Mouse (Mus musculus): ENCODE measurements at regions not wholly inside any gene's neighbourhood (a gene's known extent, or its start where the extent isn't known, plus 50 kb on each side); places are given as distances from the start of the nearest gene placed in this dataset.

DNA sequence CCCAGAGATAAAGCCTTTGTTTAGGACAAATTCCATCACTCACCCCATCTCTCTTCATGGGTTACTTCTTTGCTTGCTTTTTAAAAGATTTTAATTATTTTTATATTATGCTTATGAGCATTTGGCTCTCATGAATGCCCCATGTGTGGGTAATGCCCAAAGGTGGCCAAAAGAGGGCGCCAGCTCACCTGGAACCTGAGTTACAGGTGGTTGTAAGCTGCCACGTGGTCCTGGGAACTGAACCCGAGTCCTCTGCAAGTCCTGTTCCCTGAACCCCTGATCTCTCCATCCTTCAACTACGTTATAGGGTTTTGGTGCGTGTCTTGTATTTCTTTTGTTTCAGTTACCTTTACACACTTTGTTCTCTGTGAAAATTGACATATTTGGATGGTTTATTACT, 460.2 kb downstream of the Rps24 start:
- no peak for DNase-seq (ENCODE audit: low spot score)

DNA sequence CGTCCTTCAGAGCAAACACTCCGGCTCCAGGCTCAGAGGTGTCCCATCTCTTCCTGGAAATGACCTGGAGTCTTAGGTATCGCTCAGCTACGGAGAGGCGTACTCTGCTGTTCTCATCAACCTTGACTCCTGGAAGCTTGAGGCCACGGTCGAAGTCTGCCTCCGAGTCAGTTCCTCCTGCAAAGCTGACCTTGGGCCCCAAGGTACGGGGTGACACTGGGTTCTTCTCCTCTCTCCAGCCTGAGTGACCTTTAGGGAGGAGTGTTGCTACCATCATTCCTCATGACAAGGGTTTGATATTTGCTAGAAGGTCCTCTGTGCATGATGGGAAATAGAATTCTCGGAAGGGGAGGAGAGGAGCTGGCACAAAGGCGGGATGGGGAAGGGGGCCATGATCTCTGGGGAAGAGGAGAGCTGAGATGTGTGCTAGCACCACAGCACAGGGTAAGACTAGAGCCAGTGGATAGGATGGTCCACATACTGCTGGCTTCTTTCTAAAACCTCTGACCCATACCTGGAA, 469.0 kb downstream of the Rps24 start:
- no peak for DNase-seq (ENCODE audit: low spot score)

GRCm38 (mm10) chr14:24956528-24957210, 469.7 kb downstream of the Rps24 start:
- DNase-seq (ENCODE audit: low spot score), result no peak

DNA sequence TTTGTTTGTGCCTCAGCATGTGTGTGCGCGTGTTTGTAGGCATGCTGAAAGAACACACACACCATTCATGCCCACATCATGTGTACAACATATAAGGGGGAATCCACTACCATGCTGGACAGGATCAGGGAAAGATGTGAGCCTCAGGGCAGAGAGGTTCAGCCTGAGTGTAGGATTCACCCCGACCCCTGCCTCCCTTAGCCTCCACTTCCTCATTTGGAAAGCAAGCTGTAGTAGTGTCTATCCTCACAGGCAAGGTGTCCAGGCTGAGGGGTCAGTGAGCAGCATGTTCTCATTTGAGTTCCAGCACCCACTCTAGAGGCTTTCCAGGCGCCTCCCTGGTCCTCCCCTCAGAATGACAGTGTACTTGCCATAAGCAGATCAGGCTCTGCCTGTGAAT, 470.5 kb downstream of the Rps24 start:
- no peak for DNase-seq (ENCODE audit: low spot score)

DNA sequence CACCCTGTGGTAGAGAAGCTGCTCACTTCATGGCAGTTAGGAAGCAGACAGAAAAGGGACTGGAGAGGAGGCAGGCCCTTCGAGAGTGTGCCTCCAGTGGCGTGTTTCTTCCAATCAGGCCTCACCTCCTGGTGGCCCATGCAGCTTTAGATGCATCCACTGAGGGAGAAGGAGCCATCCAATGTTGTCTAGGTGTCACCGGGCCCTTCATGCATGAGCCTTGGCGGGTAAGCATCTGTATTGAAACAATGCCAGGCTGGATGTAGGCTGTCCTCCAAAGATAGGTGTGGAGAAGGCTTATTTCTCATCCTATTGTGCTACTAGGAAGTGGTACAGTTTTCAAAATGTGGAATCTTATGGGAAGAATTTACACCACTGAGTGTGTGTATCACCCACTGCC, 471.9 kb downstream of the Rps24 start:
- DNase-seq (ENCODE audit: low spot score), result no peak

GRCm38 (mm10) chr14:24959401-24959800, 472.5 kb downstream of the Rps24 start:
- no peak for DNase-seq (ENCODE audit: low spot score)

DNA sequence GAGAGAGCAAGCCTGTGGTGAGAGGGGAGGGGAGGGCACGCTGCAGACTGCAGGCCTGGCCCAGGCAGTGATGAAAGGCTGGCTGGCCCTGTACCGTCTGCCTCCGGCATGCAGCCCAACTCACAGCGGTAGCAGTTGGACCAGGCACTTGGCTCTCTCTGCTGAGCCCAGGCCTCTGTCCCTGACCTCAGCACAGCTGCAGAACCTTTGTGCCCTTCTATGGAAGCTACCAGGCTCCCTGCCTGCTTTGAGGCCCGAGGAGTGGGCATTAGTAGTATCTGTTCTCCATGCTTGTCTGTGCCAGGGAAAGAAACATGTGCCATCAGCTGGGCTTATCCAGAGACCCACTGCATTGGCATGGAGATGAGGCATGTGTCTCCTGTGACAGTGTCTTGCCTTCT, 473.2 kb downstream of the Rps24 start:
- DNase-seq (ENCODE audit: low spot score), result no peak

- DNase-seq (ENCODE audit: low spot score), result no peak
Observed at GRCm38 (mm10) chr14:24960875-24961274, 473.9 kb downstream of the Rps24 start.

- DNase-seq (ENCODE audit: low spot score), result no peak
Observed at GRCm38 (mm10) chr14:24961721-24962120, 474.8 kb downstream of the Rps24 start.

DNA sequence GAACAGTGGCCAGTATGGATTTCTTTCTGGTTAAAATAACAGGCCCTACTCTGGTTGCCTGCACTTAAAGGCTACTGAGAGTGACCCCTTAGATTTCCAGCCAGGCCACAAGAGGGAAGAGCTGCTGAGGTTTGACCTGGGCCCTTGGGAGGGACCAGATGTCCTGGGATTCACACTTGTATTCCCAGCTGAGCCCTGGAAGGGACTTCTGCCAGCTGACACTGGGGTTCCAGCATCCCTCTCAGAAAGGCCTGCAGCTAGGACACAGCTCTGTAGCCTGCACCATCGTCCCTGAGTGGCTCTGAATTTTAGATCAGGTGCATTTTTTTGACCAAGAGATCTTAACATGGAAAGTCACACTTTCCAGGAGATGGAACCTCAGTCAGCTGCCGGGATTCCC, 482.7 kb downstream of the Rps24 start:
- no peak for DNase-seq (ENCODE audit: low spot score)

- no peak for DNase-seq (ENCODE audit: low spot score)
Observed at GRCm38 (mm10) chr14:24972357-24972756, 485.4 kb downstream of the Rps24 start.

DNA sequence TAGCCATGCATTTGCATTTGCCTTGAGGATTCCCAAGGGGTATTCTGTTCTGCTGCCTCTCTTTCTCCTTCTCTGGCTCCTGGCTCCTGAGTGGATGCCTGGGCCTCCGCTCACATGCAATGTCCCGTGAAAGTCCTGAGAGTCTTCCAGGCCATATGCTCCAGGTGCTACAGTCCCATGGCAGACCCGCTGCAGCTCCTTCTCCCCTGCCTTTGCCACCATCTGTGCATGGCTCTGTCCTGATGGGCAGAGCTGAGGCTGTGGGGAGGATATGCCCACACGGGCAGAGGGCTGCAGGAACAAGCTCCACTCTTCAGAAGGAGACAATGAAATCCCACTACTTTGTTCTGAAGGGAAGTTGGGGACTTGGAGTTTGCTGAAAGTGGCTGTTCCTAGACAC, 485.9 kb upstream of the Zmiz1 start:
- no peak for DNase-seq (ENCODE audit: low spot score)

DNA sequence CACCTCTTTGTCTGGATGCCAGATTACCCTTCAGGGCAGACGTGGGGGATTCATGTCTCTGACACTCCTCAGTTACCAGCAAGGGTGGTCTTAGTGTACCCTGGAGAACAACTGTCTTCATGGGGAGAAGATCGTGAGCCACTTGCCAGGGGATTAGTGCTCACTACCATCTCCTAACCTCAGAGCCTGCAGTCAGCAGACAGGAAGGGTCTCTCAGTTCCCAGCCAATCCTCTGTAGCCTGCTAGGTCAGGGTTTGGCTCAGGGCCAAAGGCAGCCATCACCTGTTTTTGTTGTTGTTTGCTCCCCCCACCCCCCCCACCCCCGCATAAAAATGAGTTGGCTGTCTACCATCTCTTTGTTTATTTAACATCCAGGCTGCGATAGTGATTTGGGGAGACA, 485.4 kb upstream of the Zmiz1 start:
- DNase-seq (ENCODE audit: low spot score), result no peak

GRCm38 (mm10) chr14:24982489-24982888, 476.5 kb upstream of the Zmiz1 start:
- DNase-seq (ENCODE audit: low spot score), result no peak

GRCm38 (mm10) chr14:24983279-24983678, 475.7 kb upstream of the Zmiz1 start:
- peak; percentile 22 for DNase-seq (ENCODE audit: low spot score)

DNA sequence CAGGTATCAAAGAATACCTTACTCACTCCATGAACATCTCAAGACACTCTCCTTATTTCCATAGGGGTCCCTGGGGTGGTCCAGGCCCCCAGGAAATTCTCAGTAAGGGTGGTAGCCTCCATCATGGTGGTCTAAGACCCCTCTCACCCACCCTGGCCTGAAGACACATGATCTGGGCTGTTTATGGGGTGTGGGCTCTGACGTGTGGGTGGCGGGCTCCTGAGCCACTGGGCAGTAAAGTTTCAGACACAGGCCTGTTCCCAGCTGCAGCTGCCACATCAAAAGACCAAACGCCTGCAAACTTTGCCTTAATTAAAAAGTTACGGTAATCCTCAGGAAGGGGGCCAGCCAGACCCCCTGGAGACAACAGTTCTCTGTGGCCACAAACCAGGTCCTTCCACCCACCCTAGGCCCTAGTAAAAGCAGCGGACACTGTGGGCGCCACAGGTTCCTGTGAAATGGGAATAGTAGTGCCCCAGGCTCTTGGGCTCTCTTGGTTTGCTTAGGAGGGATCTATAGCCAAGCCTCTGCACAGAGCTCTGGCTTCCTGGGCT, 473.1 kb upstream of the Zmiz1 start:
- no peak for DNase-seq (ENCODE audit: low spot score)

GRCm38 (mm10) chr14:24986404-24986803, 472.6 kb upstream of the Zmiz1 start:
- no peak for DNase-seq (ENCODE audit: low spot score)

GRCm38 (mm10) chr14:24993751-24994658, 465.0 kb upstream of the Zmiz1 start:
- DNase-seq (ENCODE audit: low spot score), result no peak

DNA sequence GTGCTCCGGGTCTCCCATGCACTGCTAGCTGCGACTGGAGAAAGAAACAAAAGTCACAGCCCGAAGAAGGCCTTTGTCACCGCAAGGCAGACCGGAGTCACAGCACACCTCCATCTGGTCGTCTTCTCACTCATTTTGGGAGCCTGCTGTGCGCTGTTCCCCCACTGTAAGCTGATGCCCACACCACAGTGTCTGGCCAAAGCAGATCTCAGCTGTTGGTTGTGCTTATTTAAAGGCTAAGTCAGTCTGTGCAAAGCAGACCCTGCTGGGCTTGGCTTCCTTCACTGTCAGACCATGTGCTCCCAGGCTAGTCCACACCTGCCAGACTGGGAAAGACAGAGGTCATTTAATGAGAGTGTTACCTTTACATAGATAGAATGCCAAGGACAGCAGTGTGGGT, 463.8 kb upstream of the Zmiz1 start:
- no peak for DNase-seq (ENCODE audit: low spot score)

GRCm38 (mm10) chr14:24997786-24998509, 461.0 kb upstream of the Zmiz1 start:
- no peak for DNase-seq (ENCODE audit: low spot score)

DNA sequence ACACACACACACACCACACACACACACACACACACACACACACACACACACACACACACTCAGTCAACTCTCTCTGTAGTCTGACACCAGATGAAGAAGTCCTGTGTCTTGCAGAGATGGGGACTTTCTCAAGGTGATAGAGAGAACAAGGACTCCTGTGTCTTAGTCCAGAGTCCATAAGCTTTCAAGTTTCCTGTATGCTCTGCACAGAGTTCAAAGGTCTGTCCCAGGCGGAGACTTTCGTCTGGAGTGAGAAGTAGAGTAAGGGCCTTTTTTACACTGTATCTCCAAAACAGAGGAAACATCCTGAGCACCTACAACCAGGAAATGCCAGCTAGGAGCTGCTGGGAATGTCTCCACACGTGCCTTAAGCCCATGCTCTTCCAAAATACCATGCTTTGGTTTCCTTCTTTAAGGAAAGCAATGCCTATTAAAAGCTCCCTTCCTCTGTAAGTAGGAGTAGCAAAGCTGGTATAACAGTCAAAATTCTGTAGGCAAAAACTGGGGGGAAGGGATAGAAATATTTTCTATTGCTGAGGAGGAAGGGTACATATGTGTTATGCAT, 459.9 kb upstream of the Zmiz1 start:
- no peak for DNase-seq (ENCODE audit: low spot score)

Data from c-Kit-positive CD71-positive TER-119-positive erythroid progenitor cells, embryonic 14.5 days (primary cell).